Mouse (Mus musculus) natural killer cell, adult 2 months (primary cell): ENCODE data around the gene Socs7.

Experiments used
- DNase-seq, 2 experiments: peaks; one replicate each; pipeline ENCODE4 v3.0.0; 2022; ENCODE audit warnings: low spot score in 2 of 2

Gene Socs7

GRCm38 (mm10) chr11:97416637-97417035 lies 54.3 kb downstream of the Socs7 start:
- no peak for DNase-seq

GRCm38 (mm10) chr11:97418834-97419539 lies 56.6 kb downstream of the Socs7 start:
- no peak for DNase-seq

GRCm38 (mm10) chr11:97419540-97419900 lies 57.2 kb downstream of the Socs7 start:
- DNase-seq: no peak

GRCm38 (mm10) chr11:97422507-97422906 lies 60.2 kb downstream of the Socs7 start:
- DNase-seq: no peak

GRCm38 (mm10) chr11:97424092-97424692 lies 61.8 kb downstream of the Socs7 start:
- no peak for DNase-seq

GRCm38 (mm10) chr11:97424802-97425201 lies 62.5 kb downstream of the Socs7 start:
- DNase-seq: no peak

- peak in 1 of 2 experiments; percentile 51 for DNase-seq
Observed at GRCm38 (mm10) chr11:97427794-97428725, 65.7 kb downstream of the Socs7 start.

- no peak for DNase-seq
Observed at GRCm38 (mm10) chr11:97428726-97429077, 66.4 kb downstream of the Socs7 start.

GRCm38 (mm10) chr11:97429615-97430014 lies 67.3 kb downstream of the Socs7 start:
- DNase-seq: no peak

- peak; percentile 65 to 72 for DNase-seq
Observed at GRCm38 (mm10) chr11:97432015-97432414, 69.7 kb downstream of the Socs7 start.

GRCm38 (mm10) chr11:97432983-97433539 lies 70.7 kb downstream of the Socs7 start:
- peak in 1 of 2 experiments; percentile 36 for DNase-seq

GRCm38 (mm10) chr11:97434121-97434520 lies 71.8 kb downstream of the Socs7 start:
- no peak for DNase-seq

- DNase-seq: peak; percentile 88 to 94
Observed at GRCm38 (mm10) chr11:97434704-97435454, 72.5 kb downstream of the Socs7 start.

GRCm38 (mm10) chr11:97435808-97436491 lies 73.6 kb downstream of the Socs7 start:
- peak; percentile 50 to 68 for DNase-seq

- no peak for DNase-seq
Observed at GRCm38 (mm10) chr11:97437745-97438144, 75.4 kb downstream of the Socs7 start.

- no peak for DNase-seq
Observed at GRCm38 (mm10) chr11:97438868-97439267, 76.5 kb downstream of the Socs7 start.

GRCm38 (mm10) chr11:97439935-97440334 lies 77.6 kb downstream of the Socs7 start:
- DNase-seq: no peak

GRCm38 (mm10) chr11:97440441-97440881 lies 78.1 kb downstream of the Socs7 start:
- no peak for DNase-seq

- DNase-seq: no peak
Observed at GRCm38 (mm10) chr11:97441036-97441657, 78.8 kb downstream of the Socs7 start.

GRCm38 (mm10) chr11:97441658-97442125 lies 79.3 kb downstream of the Socs7 start:
- no peak for DNase-seq
